Mouse (Mus musculus): ENCODE measurements around the gene Ppp2ca. TPM values are rescaled to one million over a fixed set of nuclear protein-coding genes. Genes with fewer than 3 reads are reported as not detected.

Gene Ppp2ca
- polyA plus RNA-seq, 1 experiment from 2014 or later: 123 TPM

GRCm38 (mm10) chr11:52075794-52076633 is 22.5 kb upstream of the Ppp2ca start:
- H3K9ac ChIP-seq: no peak overlapping the region
- H3K36me3 ChIP-seq: no peaks in the 10 kb centered on the region
- ATAC-seq (ENCODE audit: low FRiP score): no peak
- H3K27me3 ChIP-seq: no peaks in the 10 kb centered on the region
- no peak overlapping the region for H3K4me2 ChIP-seq (replicated peaks)
- no peak overlapping the region for H3K27ac ChIP-seq
- WGBS: 73% methylated on average over 19 of the region's 19 CpGs
- H3K9me3 ChIP-seq (replicated peaks): no peaks in the 10 kb centered on the region
- peaks cover 5% of the 10 kb centered on the region for H3K4me1 ChIP-seq
- H3K4me3 ChIP-seq: no peak overlapping the region

DNA sequence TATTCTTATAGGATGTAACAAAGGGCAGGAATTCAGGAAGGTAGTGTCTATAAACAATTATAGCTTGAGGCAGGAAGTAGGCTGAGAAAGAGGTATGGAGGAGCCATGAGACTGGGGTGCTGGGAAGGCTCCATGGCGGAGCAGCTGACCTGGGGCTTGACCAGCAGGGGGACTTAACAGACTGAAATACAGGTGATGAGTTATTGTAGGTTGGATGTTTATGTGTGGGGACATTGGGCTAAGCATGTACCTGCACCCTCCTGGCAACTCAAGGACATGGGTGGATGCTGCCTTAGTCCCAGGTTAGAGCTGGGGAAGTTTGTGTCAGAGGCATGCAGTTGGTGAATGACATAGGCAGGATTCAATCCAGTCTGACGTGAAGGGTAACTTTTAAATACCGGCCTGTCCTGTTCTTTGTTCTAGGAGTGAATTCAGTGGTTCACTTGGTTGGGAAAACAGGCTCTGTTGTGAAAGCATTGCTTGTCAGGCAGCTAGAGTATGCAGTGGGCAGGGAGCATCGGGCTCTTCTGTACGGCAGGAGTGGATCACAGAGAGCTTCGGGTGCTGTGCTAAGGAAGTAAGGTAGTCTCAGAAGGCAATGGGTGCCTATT is 21.6 kb upstream of the Ppp2ca start:
- no peak overlapping the region for H3K9ac ChIP-seq
- no peak overlapping the region for H3K4me2 ChIP-seq (replicated peaks)
- WGBS: 82% methylated on average over 6 of the region's 6 CpGs
- H3K36me3 ChIP-seq: no peaks in the 10 kb centered on the region
- no peaks in the 10 kb centered on the region for H3K9me3 ChIP-seq (replicated peaks)
- peaks cover 5% of the 10 kb centered on the region for H3K4me1 ChIP-seq
- ATAC-seq (ENCODE audit: low FRiP score): no peak
- H3K27ac ChIP-seq: no peak overlapping the region
- no peak overlapping the region for H3K4me3 ChIP-seq
- no peaks in the 10 kb centered on the region for H3K27me3 ChIP-seq

GRCm38 (mm10) chr11:52077939-52078338 is 20.5 kb upstream of the Ppp2ca start:
- H3K27ac ChIP-seq: no peak overlapping the region
- no peak overlapping the region for H3K4me3 ChIP-seq
- ATAC-seq (ENCODE audit: low FRiP score): no peak
- no peaks in the 10 kb centered on the region for H3K36me3 ChIP-seq
- H3K4me2 ChIP-seq (replicated peaks): no peak overlapping the region
- 80% methylated on average over 4 of the region's 4 CpGs for WGBS
- H3K4me1 ChIP-seq: peaks cover 5% of the 10 kb centered on the region
- H3K9ac ChIP-seq: no peak overlapping the region
- H3K27me3 ChIP-seq: no peaks in the 10 kb centered on the region
- no peaks in the 10 kb centered on the region for H3K9me3 ChIP-seq (replicated peaks)

DNA sequence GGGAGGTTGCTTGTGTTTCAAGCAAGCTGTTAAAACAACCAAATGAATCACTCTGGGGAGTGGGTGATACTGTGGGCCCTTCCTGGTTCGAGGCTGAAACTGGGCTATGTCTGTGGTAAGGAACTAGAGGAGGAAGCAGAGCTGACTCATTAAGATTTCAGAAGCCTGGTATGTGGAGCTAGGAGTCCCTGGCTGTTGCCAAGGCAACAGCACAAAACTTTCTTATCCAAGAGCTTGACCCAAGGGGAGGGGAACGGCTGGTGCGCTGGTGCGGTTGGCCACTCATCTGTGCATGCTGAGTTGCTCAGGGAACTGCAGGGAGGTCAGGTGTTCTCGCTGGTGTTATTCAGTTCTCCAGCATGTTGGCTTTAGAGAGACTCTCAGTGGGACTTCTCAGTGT is 18.5 kb upstream of the Ppp2ca start:
- Histone ChIP-seq H3K27me3 (peaks cover 2% of the 10 kb centered on the region; the same call in 1 of the 2 replicates), H3K4me3 (no peak overlapping the region), H3K9ac (no peak overlapping the region), H3K4me1 (peaks cover 5% of the 10 kb centered on the region), H3K4me2 (replicated peaks) (no peak overlapping the region), H3K36me3 (no peaks in the 10 kb centered on the region), H3K9me3 (replicated peaks) (no peaks in the 10 kb centered on the region), H3K27ac (no peak overlapping the region)
- WGBS: 9% methylated on average over 5 of the region's 5 CpGs
- no peak for ATAC-seq (ENCODE audit: low FRiP score)

GRCm38 (mm10) chr11:52080656-52081055 is 17.8 kb upstream of the Ppp2ca start:
- H3K9ac ChIP-seq: no peak overlapping the region
- no peak for ATAC-seq (ENCODE audit: low FRiP score)
- peaks cover 5% of the 10 kb centered on the region for H3K4me1 ChIP-seq
- H3K9me3 ChIP-seq (replicated peaks): no peaks in the 10 kb centered on the region
- H3K27ac ChIP-seq: no peak overlapping the region
- 88% methylated on average over 2 of the region's 2 CpGs for WGBS
- no peak overlapping the region for H3K4me3 ChIP-seq
- peaks cover 2% of the 10 kb centered on the region; the same call in 1 of the 2 replicates for H3K27me3 ChIP-seq
- no peak overlapping the region for H3K4me2 ChIP-seq (replicated peaks)
- H3K36me3 ChIP-seq: no peaks in the 10 kb centered on the region

- Histone ChIP-seq H3K4me2 (replicated peaks) (peak overlapping the region; percentile 11; the same call in 1 of the 2 replicates), H3K27ac (peak overlapping the region; percentile 36; the same call in 1 of the 2 replicates)
- ATAC-seq (ENCODE audit: low FRiP score): no peak
Measured at GRCm38 (mm10) chr11:52085857-52086203, 12.7 kb upstream of the Ppp2ca start.

GRCm38 (mm10) chr11:52086204-52086864 is 12.1 kb upstream of the Ppp2ca start:
- no peak overlapping the region for H3K9ac ChIP-seq
- 45% methylated on average over 9 of the region's 9 CpGs for WGBS
- H3K4me3 ChIP-seq: no peak overlapping the region
- H3K27me3 ChIP-seq: peaks cover 2% of the 10 kb centered on the region; the same call in 1 of the 2 replicates
- H3K4me2 ChIP-seq (replicated peaks): peak overlapping the region; percentile 11; the same call in 1 of the 2 replicates
- peak overlapping the region; percentile 36; the same call in 1 of the 2 replicates for H3K27ac ChIP-seq
- ATAC-seq (ENCODE audit: low FRiP score): peak; percentile 73; the same call in 1 of the 2 replicates
- H3K9me3 ChIP-seq (replicated peaks): no peaks in the 10 kb centered on the region
- H3K4me1 ChIP-seq: 0 out of 2 replicates have a peak, but pooled peaks cover 5% of the 10 kb centered on the region
- H3K36me3 ChIP-seq: no peaks in the 10 kb centered on the region

More at GRCm38 (mm10) chr11:52085857-52086203, 12.7 kb upstream of the Ppp2ca start:
- Histone ChIP-seq H3K9ac (no peak overlapping the region), H3K36me3 (no peaks in the 10 kb centered on the region), H3K27me3 (peaks cover 2% of the 10 kb centered on the region; the same call in 1 of the 2 replicates), H3K9me3 (replicated peaks) (no peaks in the 10 kb centered on the region), H3K4me1 (0 out of 2 replicates have a peak, but pooled peaks cover 5% of the 10 kb centered on the region), H3K4me3 (no peak overlapping the region)
- WGBS: 62% methylated on average over 4 of the region's 4 CpGs

GRCm38 (mm10) chr11:52089291-52089690 is 9.2 kb upstream of the Ppp2ca start:
- H3K27me3 ChIP-seq: peaks cover under 1% of the 10 kb centered on the region; the same call in 1 of the 2 replicates
- ATAC-seq (ENCODE audit: low FRiP score): no peak
- H3K4me2 ChIP-seq (replicated peaks): no peak overlapping the region
- H3K9me3 ChIP-seq (replicated peaks): no peaks in the 10 kb centered on the region
- WGBS: 72% methylated on average over 8 of the region's 8 CpGs
- H3K9ac ChIP-seq: no peak overlapping the region
- 0 out of 2 replicates have a peak, but pooled peaks cover 5% of the 10 kb centered on the region for H3K4me1 ChIP-seq
- H3K27ac ChIP-seq: no peak overlapping the region
- H3K36me3 ChIP-seq: no peaks in the 10 kb centered on the region
- no peak overlapping the region for H3K4me3 ChIP-seq

DNA sequence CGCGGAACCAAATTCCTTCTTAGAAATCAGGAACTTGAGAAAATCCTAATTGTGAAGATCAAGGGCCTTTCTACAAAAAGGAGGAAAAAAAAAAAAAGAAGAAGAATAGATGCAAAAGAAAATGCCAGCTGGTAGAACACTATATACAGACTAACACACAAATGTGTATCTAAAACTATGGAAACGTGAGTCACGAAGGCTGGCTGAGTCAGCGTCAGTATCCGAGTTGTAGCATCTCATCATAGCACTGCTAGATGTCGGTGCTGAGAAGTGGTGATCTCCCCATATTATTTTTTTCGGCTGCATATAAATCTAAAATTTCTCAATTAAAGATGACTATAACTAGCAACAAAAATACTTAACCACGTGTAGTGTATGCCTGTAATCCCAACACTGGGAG is 7.2 kb upstream of the Ppp2ca start:
- H3K4me1 ChIP-seq: 0 out of 2 replicates have a peak, but pooled peaks cover 5% of the 10 kb centered on the region
- 87% methylated on average over 9 of the region's 9 CpGs for WGBS

GRCm38 (mm10) chr11:52094568-52094967 is 3.9 kb upstream of the Ppp2ca start:
- H3K9me3 ChIP-seq (replicated peaks): no peaks in the 10 kb centered on the region
- 69% methylated on average over 5 of the region's 5 CpGs for WGBS

More for the DNA sequence above, 7.2 kb upstream of the Ppp2ca start:
- Histone ChIP-seq H3K9ac (no peak overlapping the region), H3K4me3 (no peak overlapping the region), H3K9me3 (replicated peaks) (no peaks in the 10 kb centered on the region), H3K27me3 (no peaks in the 10 kb centered on the region), H3K36me3 (no peaks in the 10 kb centered on the region), H3K27ac (no peak overlapping the region), H3K4me2 (replicated peaks) (no peak overlapping the region)
- no peak for ATAC-seq (ENCODE audit: low FRiP score)

GRCm38 (mm10) chr11:52097016-52097415 is 1.5 kb upstream of the Ppp2ca start:
- no peaks in the 10 kb centered on the region for H3K36me3 ChIP-seq
- peaks cover 26% of the 10 kb centered on the region for H3K4me1 ChIP-seq
- WGBS: 73% methylated on average over 3 of the region's 3 CpGs
- no peaks in the 10 kb centered on the region for H3K27me3 ChIP-seq
- H3K4me3 ChIP-seq: no peak overlapping the region
- no peak for ATAC-seq (ENCODE audit: low FRiP score)
- no peak overlapping the region for H3K27ac ChIP-seq
- no peak overlapping the region for H3K9ac ChIP-seq
- no peak overlapping the region for H3K4me2 ChIP-seq (replicated peaks)
- no peaks in the 10 kb centered on the region for H3K9me3 ChIP-seq (replicated peaks)

More at GRCm38 (mm10) chr11:52094568-52094967, 3.9 kb upstream of the Ppp2ca start:
- no peaks in the 10 kb centered on the region for H3K27me3 ChIP-seq
- no peak overlapping the region for H3K4me3 ChIP-seq
- ATAC-seq (ENCODE audit: low FRiP score): no peak
- no peaks in the 10 kb centered on the region for H3K36me3 ChIP-seq
- H3K9ac ChIP-seq: no peak overlapping the region
- no peak overlapping the region for H3K27ac ChIP-seq
- H3K4me1 ChIP-seq: peaks cover 7% of the 10 kb centered on the region
- H3K4me2 ChIP-seq (replicated peaks): no peak overlapping the region

- peaks cover 27% of the 10 kb centered on the region for H3K4me1 ChIP-seq
- no peaks in the 10 kb centered on the region for H3K36me3 ChIP-seq
- H3K4me2 ChIP-seq (replicated peaks): peak overlapping the region; percentile 85
- H3K4me3 ChIP-seq: no peak overlapping the region
- H3K9me3 ChIP-seq (replicated peaks): no peaks in the 10 kb centered on the region
- WGBS: 83% methylated on average over 2 of the region's 2 CpGs
- ATAC-seq (ENCODE audit: low FRiP score): no peak
- H3K27ac ChIP-seq: peak overlapping the region; percentile 99; the same call in 1 of the 2 replicates
- no peaks in the 10 kb centered on the region for H3K27me3 ChIP-seq
- H3K9ac ChIP-seq: peak overlapping the region; percentile 61; the same call in 1 of the 2 replicates
Measured at GRCm38 (mm10) chr11:52097596-52097995, 885 bp upstream of the Ppp2ca start.
